Mouse (Mus musculus): ENCODE data around the gene Pclaf.

- TF ChIP-seq CTCF (IDR thresholded peaks at IDR 0.05) (no peak), EP300 (IDR thresholded peaks at IDR 0.05) (no peak)
Measured at GRCm38 (mm10) chr9:65891126-65891525, 1.1 kb downstream of the Pclaf start.

All from lung, postnatal 0 days (tissue).